Mouse (Mus musculus) splenic B cell, adult 2 months (primary cell): ENCODE results near the gene Abt1.

ENCODE experiments used
- DNase-seq: peaks from one replicate; pipeline ENCODE4 v3.0.0-alpha.2; 2011; ENCODE audit warnings: low read depth, low spot score
- H3K27me3 ChIP-seq: 2 replicates; pipeline ENCODE4 v1.6.1; 2012; ENCODE audit warnings: mild to moderate bottlenecking, low read length, moderate library complexity, mixed read lengths; ENCODE audit not compliant: control insufficient read depth, poor library complexity, insufficient read depth, severe bottlenecking
- H3K36me3 ChIP-seq: 2 replicates; pipeline ENCODE4 v1.6.1; 2012; ENCODE audit warnings: mild to moderate bottlenecking, low read length, moderate library complexity, mixed read lengths; ENCODE audit not compliant: control insufficient read depth, poor library complexity, insufficient read depth, severe bottlenecking

The Abt1 gene

DNA sequence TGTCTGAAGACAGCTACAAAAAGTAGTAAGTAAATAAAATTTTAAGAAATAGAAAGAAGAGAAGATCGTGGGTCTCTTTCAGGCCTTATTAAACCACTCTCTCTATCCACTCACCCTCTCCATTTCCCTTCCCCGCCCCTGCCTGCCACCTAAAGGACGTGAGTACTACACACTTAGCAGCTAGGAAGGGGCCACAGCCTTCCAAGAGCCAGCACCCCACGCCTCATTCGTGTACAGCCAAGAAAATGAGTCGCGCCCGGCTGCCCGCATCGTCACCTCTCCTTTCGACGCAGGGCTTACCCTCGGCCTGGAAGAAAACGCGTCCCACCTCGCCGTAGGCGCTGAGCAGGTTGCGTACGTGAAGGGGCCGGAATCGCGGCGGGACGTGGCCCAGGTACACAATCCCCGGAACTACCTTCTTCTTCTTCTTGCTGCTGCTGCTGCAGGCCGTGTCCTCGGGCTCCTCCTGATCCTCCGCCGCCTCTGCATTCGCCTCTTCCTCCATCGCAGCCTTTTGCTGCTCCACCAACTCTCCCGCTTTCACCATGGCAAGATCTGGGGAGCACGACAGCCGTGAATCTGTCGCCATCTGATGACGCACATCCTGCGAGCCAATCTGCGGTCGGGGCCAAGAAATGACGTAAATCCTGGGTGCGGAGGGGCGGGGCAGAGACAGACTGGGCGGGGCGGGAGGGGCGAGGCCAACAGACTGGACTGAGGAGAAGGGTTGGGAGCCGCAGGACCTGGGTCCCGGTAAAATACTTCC, at the start of gene Abt1:
TSS of gene Abt1 (minus strand) at position 581 of the 766 bp plus-strand sequence.
- Histone ChIP-seq H3K36me3 (peaks cover 10% of the 10 kb centered on the region; the same call in 1 of the 2 replicates), H3K27me3 (no peaks in the 10 kb centered on the region)
- peak; percentile 97 for DNase-seq

- Histone ChIP-seq H3K27me3 (0 out of 2 replicates have a peak, but pooled peaks cover 2% of the 10 kb centered on the region), H3K36me3 (no peaks in the 10 kb centered on the region)
- peak; percentile 80 for DNase-seq
Observed at GRCm38 (mm10) chr13:23466911-23467310, 43.2 kb upstream of the Abt1 start.

- Histone ChIP-seq H3K36me3 (no peaks in the 10 kb centered on the region), H3K27me3 (0 out of 2 replicates have a peak, but pooled peaks cover 2% of the 10 kb centered on the region)
- no peak for DNase-seq
Observed at GRCm38 (mm10) chr13:23466306-23466705, 42.6 kb upstream of the Abt1 start.

DNA sequence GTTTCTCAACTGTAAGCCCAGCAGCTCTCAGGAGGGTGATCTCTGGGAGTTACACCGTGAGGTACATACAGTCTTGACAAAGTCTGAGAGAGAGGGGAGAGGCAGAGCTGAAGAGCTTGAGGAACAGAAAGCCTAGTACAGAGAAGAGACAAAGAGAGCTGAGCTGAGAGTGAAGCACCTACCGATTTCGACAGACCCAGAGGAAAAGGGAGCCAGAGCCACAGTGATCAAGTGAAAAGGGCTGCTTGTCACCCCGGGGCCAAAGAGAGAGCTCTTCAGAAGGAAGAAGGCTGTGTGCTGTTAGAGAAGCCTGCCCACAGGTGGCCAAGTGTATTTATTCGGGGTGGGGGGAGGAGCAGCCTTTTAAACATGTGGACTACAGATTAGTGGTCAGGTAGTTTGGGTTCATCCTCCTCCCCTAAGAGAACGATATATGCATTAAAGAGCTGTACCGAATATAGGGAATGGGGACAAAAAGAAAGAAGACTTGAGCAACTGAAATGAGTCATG, 42.0 kb upstream of the Abt1 start, which contains the start of gene Btn1a1:
TSS of gene Btn1a1 (minus strand) at position 302 of the 510 bp plus-strand sequence.
- 0 out of 2 replicates have a peak, but pooled peaks cover 2% of the 10 kb centered on the region for H3K27me3 ChIP-seq
- DNase-seq: peak; percentile 52

DNA sequence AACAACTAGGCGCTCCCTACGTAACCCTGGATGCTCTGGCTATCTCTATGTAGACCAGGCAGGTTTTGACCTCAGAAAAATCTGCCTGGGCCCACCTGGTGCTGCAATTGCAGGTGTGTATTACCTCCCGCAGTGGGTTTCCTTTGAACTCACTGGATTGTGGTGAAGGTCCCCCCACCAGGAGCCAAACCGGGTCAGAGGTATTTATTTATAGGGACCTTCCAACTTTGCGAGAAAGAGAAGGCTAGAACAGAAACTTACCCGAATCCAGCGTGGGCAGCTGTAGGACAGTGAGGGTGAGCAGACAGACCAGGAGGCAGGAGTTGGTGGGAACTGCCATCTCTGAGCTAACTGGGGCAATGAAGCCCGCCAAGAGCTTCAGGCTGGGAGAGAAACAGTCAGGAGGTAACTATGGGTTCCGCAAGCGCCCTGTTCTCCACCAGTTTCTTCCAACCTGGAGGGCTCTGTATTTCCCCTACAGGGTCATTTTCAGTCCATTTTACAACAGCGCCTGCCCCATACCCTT, 41.2 kb upstream of the Abt1 start:
- DNase-seq: peak; percentile 18

More for the DNA sequence above, 42.0 kb upstream of the Abt1 start, which contains the start of gene Btn1a1:
- H3K36me3 ChIP-seq: no peaks in the 10 kb centered on the region

DNA sequence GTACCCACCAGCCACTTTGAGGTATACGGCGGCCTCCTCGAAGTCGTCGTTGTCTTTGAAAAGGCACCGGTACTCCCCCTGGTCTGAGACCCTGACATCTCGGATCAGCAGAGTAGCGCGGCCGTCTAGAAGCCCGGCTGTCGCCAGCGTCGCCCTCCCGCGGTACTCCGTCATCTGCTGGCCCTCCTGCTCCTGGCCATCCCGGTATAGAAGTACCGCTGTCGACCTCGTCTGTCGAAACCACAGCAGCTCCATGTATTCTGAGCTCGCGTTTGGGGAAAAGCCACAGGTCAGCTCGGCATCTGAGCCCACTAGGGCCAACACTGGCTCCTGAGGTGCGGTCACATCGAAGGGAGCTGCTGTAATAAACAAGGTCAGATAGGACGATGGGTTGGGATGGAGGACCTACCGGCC, 40.6 kb upstream of the Abt1 start:
- peak; percentile 49 for DNase-seq

More for the DNA sequence above, 41.2 kb upstream of the Abt1 start:
- H3K36me3 ChIP-seq: no peaks in the 10 kb centered on the region
- 0 out of 2 replicates have a peak, but pooled peaks cover 2% of the 10 kb centered on the region for H3K27me3 ChIP-seq

DNA sequence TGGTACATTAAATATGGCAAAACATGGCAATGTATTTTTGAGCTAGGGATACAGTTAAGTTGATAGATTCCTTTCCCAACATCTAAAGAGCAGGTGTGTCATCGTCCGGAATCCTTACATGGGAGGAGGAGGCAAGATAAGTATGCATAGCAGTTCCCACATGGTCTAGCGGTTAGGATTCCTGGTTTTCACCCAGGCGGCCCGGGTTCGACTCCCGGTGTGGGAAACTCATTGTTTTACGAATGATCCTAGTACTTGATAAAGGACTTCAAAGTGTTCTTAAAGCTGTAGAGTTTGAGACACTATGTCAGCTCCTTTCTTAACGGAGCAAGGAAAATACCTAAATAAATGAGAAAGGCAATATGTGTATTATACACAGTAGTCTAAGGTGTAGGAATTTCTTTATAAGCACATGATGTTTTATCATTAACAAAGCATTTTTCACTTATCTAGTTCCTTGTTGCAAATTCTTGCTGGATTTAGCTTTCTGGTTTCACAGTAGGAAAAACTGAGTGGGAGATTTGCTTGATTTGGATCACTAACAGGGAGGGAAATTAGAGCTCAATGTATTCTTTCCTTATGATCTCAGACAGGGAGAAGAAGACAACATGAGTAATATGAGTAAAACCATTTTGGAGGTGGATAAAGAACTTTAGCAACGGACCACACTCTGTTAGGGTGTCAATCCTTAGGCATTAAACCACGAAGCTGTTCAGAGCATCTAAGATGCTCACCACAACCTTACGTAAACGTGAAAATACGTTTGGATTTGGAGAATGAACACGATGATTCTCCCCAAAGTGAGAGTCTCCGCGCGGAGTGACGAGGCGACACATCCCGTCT, 39.9 kb upstream of the Abt1 start:
- Histone ChIP-seq H3K36me3 (no peaks in the 10 kb centered on the region), H3K27me3 (0 out of 2 replicates have a peak, but pooled peaks cover 2% of the 10 kb centered on the region)
- peak; percentile 41 for DNase-seq

More for the DNA sequence above, 40.6 kb upstream of the Abt1 start:
- H3K36me3 ChIP-seq: no peaks in the 10 kb centered on the region
- 0 out of 2 replicates have a peak, but pooled peaks cover 2% of the 10 kb centered on the region for H3K27me3 ChIP-seq

- Histone ChIP-seq H3K27me3 (0 out of 2 replicates have a peak, but pooled peaks cover 2% of the 10 kb centered on the region), H3K36me3 (no peaks in the 10 kb centered on the region)
- no peak for DNase-seq
Observed at GRCm38 (mm10) chr13:23462669-23463068, 39.0 kb upstream of the Abt1 start.

DNA sequence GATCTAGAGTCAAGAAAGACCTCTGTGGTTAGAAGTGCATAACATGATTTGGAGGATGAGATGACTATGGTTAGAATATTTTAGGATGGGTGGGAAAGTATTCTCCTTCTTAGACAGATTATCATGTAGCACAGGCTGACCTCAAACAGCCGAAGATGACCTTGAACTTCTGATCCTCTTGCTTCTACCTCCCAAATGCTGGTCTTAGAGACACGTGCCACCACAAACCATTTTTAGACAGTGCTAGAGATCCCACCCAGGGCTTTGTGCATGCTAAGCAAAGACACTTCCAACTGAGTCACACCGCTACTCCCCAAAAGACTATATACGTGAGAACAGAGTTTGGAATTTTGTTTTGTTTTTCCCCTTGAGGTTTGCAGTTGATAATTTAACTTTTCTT, 38.4 kb upstream of the Abt1 start:
- no peak for DNase-seq
- Histone ChIP-seq H3K36me3 (no peaks in the 10 kb centered on the region), H3K27me3 (0 out of 2 replicates have a peak, but pooled peaks cover 2% of the 10 kb centered on the region)

- no peak for DNase-seq
Observed at GRCm38 (mm10) chr13:23459264-23459846, 35.7 kb upstream of the Abt1 start.

GRCm38 (mm10) chr13:23453926-23454325, 30.3 kb upstream of the Abt1 start:
- no peaks in the 10 kb centered on the region for H3K36me3 ChIP-seq
- H3K27me3 ChIP-seq: no peaks in the 10 kb centered on the region
- peak; percentile 35 for DNase-seq

More at GRCm38 (mm10) chr13:23459264-23459846, 35.7 kb upstream of the Abt1 start:
- Histone ChIP-seq H3K36me3 (no peaks in the 10 kb centered on the region), H3K27me3 (0 out of 2 replicates have a peak, but pooled peaks cover 2% of the 10 kb centered on the region)

DNA sequence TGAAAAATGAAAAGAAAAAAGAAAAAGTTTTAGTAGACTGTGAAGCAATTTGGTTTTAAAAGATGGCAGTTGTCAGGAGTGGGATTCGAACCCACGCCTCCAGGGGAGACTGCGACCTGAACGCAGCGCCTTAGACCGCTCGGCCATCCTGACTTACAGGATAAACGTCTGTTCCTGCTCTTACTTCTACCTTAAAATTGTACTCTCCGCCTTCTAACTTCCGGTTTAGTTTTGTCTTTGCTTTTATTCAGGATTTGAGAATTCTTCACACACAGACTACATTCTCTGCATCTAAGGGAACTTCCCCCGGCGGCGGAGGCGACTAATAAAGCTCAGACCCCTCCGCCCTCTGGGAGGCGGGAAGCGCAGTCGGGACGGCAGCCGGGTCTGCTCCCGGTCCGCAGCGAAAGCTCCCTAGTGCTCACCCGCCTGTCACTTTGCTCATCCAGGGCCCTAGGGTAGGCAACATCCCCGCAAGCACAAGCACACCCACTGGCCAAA, 29.7 kb upstream of the Abt1 start:
- DNase-seq: peak; percentile 90
- no peaks in the 10 kb centered on the region for H3K27me3 ChIP-seq
- no peaks in the 10 kb centered on the region for H3K36me3 ChIP-seq

- Histone ChIP-seq H3K27me3 (no peaks in the 10 kb centered on the region), H3K36me3 (no peaks in the 10 kb centered on the region)
- peak; percentile 82 for DNase-seq
Observed at GRCm38 (mm10) chr13:23450398-23450797, 26.7 kb upstream of the Abt1 start.
